Mouse (Mus musculus): ENCODE results near the gene Shtn1. TPM values are rescaled to one million over a fixed set of nuclear protein-coding genes. Genes with fewer than 3 reads are reported as not detected.

Shtn1 gene
- polyA plus RNA-seq, 1 experiment, result 34.7 TPM

DNA sequence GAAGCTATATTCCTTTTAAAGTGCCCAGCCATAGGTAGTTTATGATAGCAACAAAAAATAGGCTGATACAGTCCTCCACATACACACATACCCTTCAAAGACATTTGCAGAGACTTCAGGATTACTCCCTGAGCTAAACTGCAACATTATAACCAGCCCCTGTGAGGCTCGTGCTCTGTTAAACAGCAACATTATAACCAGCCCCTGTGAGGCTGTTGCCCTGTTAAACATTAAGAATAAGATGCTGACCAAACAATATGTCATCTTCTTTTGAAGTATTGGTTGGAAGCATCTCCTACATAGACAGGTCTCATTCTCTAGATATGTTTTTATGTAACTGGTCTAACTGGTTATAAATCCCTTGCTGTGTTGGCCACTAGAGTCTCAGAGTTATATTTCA is 45.7 kb downstream of the Shtn1 start:
- no peak overlapping the region for H3K4me3 ChIP-seq (ENCODE audit: insufficient read depth, low read depth, low read length)
- no peaks in the 10 kb centered on the region for H3K4me1 ChIP-seq (ENCODE audit: control insufficient read depth, insufficient read depth, insufficient read length, low read length)
- H3K27ac ChIP-seq (replicated peaks; ENCODE audit: low read depth, low read length), result no peak overlapping the region

- no peaks in the 10 kb centered on the region for H3K4me1 ChIP-seq (ENCODE audit: control insufficient read depth, insufficient read depth, insufficient read length, low read length)
- no peak overlapping the region for H3K4me3 ChIP-seq (ENCODE audit: insufficient read depth, low read depth, low read length)
- H3K27ac ChIP-seq (replicated peaks; ENCODE audit: low read depth, low read length), result no peak overlapping the region
These were observed 46.9 kb downstream of the Shtn1 start for GRCm38 (mm10) chr19:59029011-59029410.

- no peak overlapping the region for H3K27ac ChIP-seq (replicated peaks; ENCODE audit: low read depth, low read length)
- no peak overlapping the region for H3K4me3 ChIP-seq (ENCODE audit: insufficient read depth, low read depth, low read length)
- no peaks in the 10 kb centered on the region for H3K4me1 ChIP-seq (ENCODE audit: control insufficient read depth, insufficient read depth, insufficient read length, low read length)
These were observed 47.8 kb downstream of the Shtn1 start for GRCm38 (mm10) chr19:59028130-59028529.

- H3K27ac ChIP-seq (replicated peaks; ENCODE audit: low read depth, low read length), result no peak overlapping the region
- no peaks in the 10 kb centered on the region for H3K4me1 ChIP-seq (ENCODE audit: control insufficient read depth, insufficient read depth, insufficient read length, low read length)
- no peak overlapping the region for H3K4me3 ChIP-seq (ENCODE audit: insufficient read depth, low read depth, low read length)
These were observed 52.0 kb downstream of the Shtn1 start for GRCm38 (mm10) chr19:59023876-59024275.

- H3K4me1 ChIP-seq (ENCODE audit: control insufficient read depth, insufficient read depth, insufficient read length, low read length), result no peaks in the 10 kb centered on the region
- H3K4me3 ChIP-seq (ENCODE audit: insufficient read depth, low read depth, low read length), result no peak overlapping the region
- no peak overlapping the region for H3K27ac ChIP-seq (replicated peaks; ENCODE audit: low read depth, low read length)
These were observed 54.3 kb downstream of the Shtn1 start for GRCm38 (mm10) chr19:59021644-59022043.

- H3K27ac ChIP-seq (replicated peaks; ENCODE audit: low read depth, low read length), result no peak overlapping the region
- no peaks in the 10 kb centered on the region for H3K4me1 ChIP-seq (ENCODE audit: control insufficient read depth, insufficient read depth, insufficient read length, low read length)
- H3K4me3 ChIP-seq (ENCODE audit: insufficient read depth, low read depth, low read length), result no peak overlapping the region
These were observed 65.1 kb downstream of the Shtn1 start for GRCm38 (mm10) chr19:59010802-59011201.

- H3K27ac ChIP-seq (replicated peaks; ENCODE audit: low read depth, low read length), result no peak overlapping the region
- H3K4me1 ChIP-seq (ENCODE audit: control insufficient read depth, insufficient read depth, insufficient read length, low read length), result no peaks in the 10 kb centered on the region
These were observed 69.1 kb downstream of the Shtn1 start for GRCm38 (mm10) chr19:59006577-59007340.

GRCm38 (mm10) chr19:59002827-59003226 is 73.1 kb downstream of the Shtn1 start:
- H3K27ac ChIP-seq (replicated peaks; ENCODE audit: low read depth, low read length), result no peak overlapping the region
- H3K4me1 ChIP-seq (ENCODE audit: control insufficient read depth, insufficient read depth, insufficient read length, low read length), result no peaks in the 10 kb centered on the region

More at GRCm38 (mm10) chr19:59006577-59007340, 69.1 kb downstream of the Shtn1 start:
- no peak overlapping the region for H3K4me3 ChIP-seq (ENCODE audit: insufficient read depth, low read depth, low read length)

DNA sequence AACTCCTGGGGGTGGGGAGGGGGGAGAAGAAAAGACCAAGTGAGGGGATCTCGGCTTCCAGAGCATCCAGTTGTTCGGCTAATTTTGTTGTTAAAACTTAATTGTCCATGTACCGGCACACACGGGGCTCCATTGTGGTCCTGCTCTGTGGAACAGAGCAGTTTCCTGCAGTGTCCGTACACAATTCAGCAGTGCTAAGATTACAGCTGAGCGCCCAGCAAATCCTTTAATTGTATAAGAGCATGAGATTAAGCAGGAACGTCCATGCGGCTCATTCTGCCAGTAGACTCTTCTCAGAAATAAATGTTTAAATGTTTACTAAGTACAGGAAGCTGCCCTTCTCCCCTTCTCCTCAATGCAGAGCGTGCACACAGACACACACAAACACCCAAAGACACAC is 94.3 kb downstream of the Shtn1 start:
- H3K27ac ChIP-seq (replicated peaks; ENCODE audit: low read depth, low read length), result no peak overlapping the region
- H3K4me1 ChIP-seq (ENCODE audit: control insufficient read depth, insufficient read depth, insufficient read length, low read length), result no peaks in the 10 kb centered on the region
- no peak overlapping the region for H3K4me3 ChIP-seq (ENCODE audit: insufficient read depth, low read depth, low read length)

More at GRCm38 (mm10) chr19:59002827-59003226, 73.1 kb downstream of the Shtn1 start:
- no peak overlapping the region for H3K4me3 ChIP-seq (ENCODE audit: insufficient read depth, low read depth, low read length)

DNA sequence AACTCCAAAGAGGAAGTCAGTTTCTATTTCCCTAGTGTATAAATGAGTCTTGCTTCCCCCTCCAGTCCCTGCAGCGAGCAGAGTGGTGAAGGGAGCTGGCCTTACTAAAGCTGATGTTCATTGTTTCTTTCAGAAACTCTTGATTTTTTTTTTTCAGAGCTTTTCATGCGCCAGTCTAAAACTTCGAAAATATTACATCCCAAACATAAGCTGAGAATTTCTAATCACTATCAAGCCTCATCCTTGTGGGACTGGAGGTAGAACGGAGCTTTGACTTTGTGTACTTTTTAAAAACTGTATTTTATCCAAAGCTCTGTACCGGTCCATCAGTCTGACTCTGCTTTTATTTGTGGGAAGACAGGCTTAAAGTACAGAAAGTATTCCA is 95.9 kb downstream of the Shtn1 start:
- Histone ChIP-seq H3K4me3 (ENCODE audit: insufficient read depth, low read depth, low read length) (no peak overlapping the region), H3K4me1 (ENCODE audit: control insufficient read depth, insufficient read depth, insufficient read length, low read length) (no peaks in the 10 kb centered on the region), H3K27ac (replicated peaks; ENCODE audit: low read depth, low read length) (no peak overlapping the region)

- Histone ChIP-seq H3K4me1 (ENCODE audit: control insufficient read depth, insufficient read depth, insufficient read length, low read length) (no peaks in the 10 kb centered on the region), H3K27ac (replicated peaks; ENCODE audit: low read depth, low read length) (no peak overlapping the region), H3K4me3 (ENCODE audit: insufficient read depth, low read depth, low read length) (0 out of 2 replicates have a peak overlapping the region, but pooled peaks have one; percentile 0)
These were observed 96.4 kb downstream of the Shtn1 start for GRCm38 (mm10) chr19:58979436-58980055.

- no peak overlapping the region for H3K4me3 ChIP-seq (ENCODE audit: insufficient read depth, low read depth, low read length)
- H3K27ac ChIP-seq (replicated peaks; ENCODE audit: low read depth, low read length), result no peak overlapping the region
- H3K4me1 ChIP-seq (ENCODE audit: control insufficient read depth, insufficient read depth, insufficient read length, low read length), result no peaks in the 10 kb centered on the region
These were observed 97.3 kb downstream of the Shtn1 start for GRCm38 (mm10) chr19:58978401-58979171.

DNA sequence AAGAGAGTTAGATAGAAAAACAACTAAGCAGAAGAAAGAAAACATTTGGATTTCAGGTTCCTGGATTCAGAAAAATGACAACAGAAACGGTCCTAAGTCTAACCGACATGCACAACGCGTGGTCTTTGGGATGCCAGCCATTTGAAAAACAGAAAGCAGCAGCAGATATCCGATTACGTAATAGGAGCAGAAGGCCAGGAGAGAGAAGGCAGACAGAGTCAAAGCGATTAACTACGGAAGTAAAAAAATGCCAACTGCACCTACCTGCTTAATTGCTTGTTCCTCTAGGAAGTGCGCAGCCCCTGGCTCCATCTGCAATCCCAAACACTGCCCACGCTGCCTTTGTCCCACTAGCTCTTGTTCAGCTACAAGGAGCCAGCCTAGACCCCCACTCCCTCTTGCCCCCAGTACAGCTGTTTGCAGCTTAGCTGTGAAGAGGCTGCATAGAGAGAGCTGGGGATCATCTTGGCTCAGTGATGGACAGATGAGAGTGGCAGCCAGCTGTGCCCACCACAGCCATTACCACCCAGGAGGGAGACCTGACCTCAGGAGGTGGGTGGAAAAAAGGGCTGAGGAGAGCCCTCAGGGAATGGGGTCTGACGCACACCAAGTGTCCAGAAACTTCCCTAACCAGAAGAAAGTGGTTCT is 100.6 kb downstream of the Shtn1 start:
- Histone ChIP-seq H3K4me3 (ENCODE audit: insufficient read depth, low read depth, low read length) (no peak overlapping the region), H3K27ac (replicated peaks; ENCODE audit: low read depth, low read length) (no peak overlapping the region), H3K4me1 (ENCODE audit: control insufficient read depth, insufficient read depth, insufficient read length, low read length) (no peaks in the 10 kb centered on the region)

GRCm38 (mm10) chr19:58974126-58974525 is 101.8 kb downstream of the Shtn1 start:
- no peak overlapping the region for H3K4me3 ChIP-seq (ENCODE audit: insufficient read depth, low read depth, low read length)
- no peak overlapping the region for H3K27ac ChIP-seq (replicated peaks; ENCODE audit: low read depth, low read length)
- H3K4me1 ChIP-seq (ENCODE audit: control insufficient read depth, insufficient read depth, insufficient read length, low read length), result no peaks in the 10 kb centered on the region

DNA sequence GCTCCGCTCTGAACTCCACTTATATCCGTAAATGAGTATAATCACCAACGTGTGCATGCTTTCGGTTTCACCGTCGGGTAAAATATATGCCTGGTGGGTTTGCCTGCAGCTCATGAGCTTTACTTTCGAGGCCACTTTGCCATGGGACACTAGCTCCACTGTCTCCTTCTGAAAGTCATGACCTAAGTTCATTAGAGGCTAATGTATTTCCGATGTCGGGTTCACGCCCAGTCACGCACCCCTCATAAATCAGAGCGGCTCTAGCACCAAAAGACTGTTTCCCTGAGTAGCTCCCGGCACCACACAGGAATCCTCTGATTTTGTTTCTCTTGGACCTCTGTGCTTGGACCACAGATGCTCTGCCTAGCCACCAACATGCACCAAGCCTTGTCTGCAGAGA is 105.1 kb downstream of the Shtn1 start:
- Histone ChIP-seq H3K4me3 (ENCODE audit: insufficient read depth, low read depth, low read length) (no peak overlapping the region), H3K4me1 (ENCODE audit: control insufficient read depth, insufficient read depth, insufficient read length, low read length) (no peaks in the 10 kb centered on the region), H3K27ac (replicated peaks; ENCODE audit: low read depth, low read length) (no peak overlapping the region)

All from brown adipose tissue, adult 24 weeks (tissue).